Mouse (Mus musculus) embryonic facial prominence, embryonic 10.5 days (tissue): ENCODE measurements around the gene Mtmr12. TPM values are rescaled to one million over a fixed set of nuclear protein-coding genes. Genes with fewer than 3 reads are reported as not detected.

Source experiments
- DNase-seq: peaks from one replicate; pipeline ENCODE4 v3.0.0-alpha.2; 2017; ENCODE audit warnings: low spot score
- H3K27ac ChIP-seq: fragments of 300-500 bp; sonication (generic); replicated peaks from 2 replicates; pipeline ENCODE4 v1.5.1; 2016; ENCODE audit warnings: mild to moderate bottlenecking
- H3K27me3 ChIP-seq: fragments of 300-500 bp; sonication (generic); replicated peaks from 2 replicates; pipeline ENCODE4 v1.6.1; 2016; ENCODE audit warnings: low read depth, mild to moderate bottlenecking; ENCODE audit not compliant: poor library complexity, severe bottlenecking
- H3K36me3 ChIP-seq: fragments of 300-500 bp; sonication (generic); replicated peaks from 2 replicates; pipeline ENCODE4 v1.6.1; 2016; ENCODE audit warnings: mild to moderate bottlenecking, moderate library complexity
- H3K4me1 ChIP-seq: fragments of 300-500 bp; sonication (generic); 2 replicates; pipeline ENCODE4 v1.6.1; 2016
- H3K4me3 ChIP-seq: fragments of 300-500 bp; sonication (generic); 2 replicates; pipeline ENCODE4 v1.5.1; 2016; ENCODE audit warnings: mild to moderate bottlenecking, moderate library complexity
- H3K9me3 ChIP-seq: fragments of 300-500 bp; sonication (generic); 2 replicates; pipeline ENCODE4 v1.6.1; 2016; ENCODE audit warnings: mild to moderate bottlenecking
- WGBS: fragments of 180-500 bp; shearing (Covaris S2); methylation state at CpG from one replicate; pipeline ENCODE4 v1.1.7; 2016; 5-methylcytosine and 5-hydroxymethylcytosine counted together
- polyA plus RNA-seq: library from polyadenylated mRNA; unstranded; fragments of >200 nt; fragmentation: Nextera tagmentation; extraction: Ambion mirVana; gene quantifications from 2 replicates; pipeline ENCODE4 v1.2.1, GENCODE M21; 2016

Gene Mtmr12
- polyA plus RNA-seq, 1 experiment from 2014 or later: 19.0 TPM

GRCm38 (mm10) chr15:12274053-12274769 lies 69.4 kb downstream of the Mtmr12 start:
- 71% methylated on average over 4 of the region's 4 CpGs for WGBS
- no peaks in the 10 kb centered on the region for H3K9me3 ChIP-seq
- DNase-seq: no peak

GRCm38 (mm10) chr15:12275091-12275623 lies 70.3 kb downstream of the Mtmr12 start:
- 85% methylated on average over 4 of the region's 4 CpGs for WGBS
- Histone ChIP-seq H3K27me3 (no peaks in the 10 kb centered on the region), H3K36me3 (peaks cover 11% of the 10 kb centered on the region), H3K9me3 (no peaks in the 10 kb centered on the region), H3K4me3 (no peak overlapping the region), H3K4me1 (no peaks in the 10 kb centered on the region), H3K27ac (no peak overlapping the region)
- DNase-seq: no peak

More at GRCm38 (mm10) chr15:12274053-12274769, 69.4 kb downstream of the Mtmr12 start:
- Histone ChIP-seq H3K36me3 (peaks cover 20% of the 10 kb centered on the region), H3K4me3 (no peak overlapping the region), H3K27me3 (no peaks in the 10 kb centered on the region), H3K4me1 (no peaks in the 10 kb centered on the region), H3K27ac (no peak overlapping the region)

- Histone ChIP-seq H3K4me1 (no peaks in the 10 kb centered on the region), H3K9me3 (no peaks in the 10 kb centered on the region), H3K27ac (no peak overlapping the region), H3K36me3 (no peaks in the 10 kb centered on the region), H3K4me3 (no peak overlapping the region), H3K27me3 (no peaks in the 10 kb centered on the region)
- DNase-seq: no peak
- WGBS: 95% methylated on average over 1 of the region's 1 CpGs
These were observed 75.0 kb downstream of the Mtmr12 start for GRCm38 (mm10) chr15:12279816-12280215.

GRCm38 (mm10) chr15:12284794-12285534 lies 80.1 kb downstream of the Mtmr12 start:
- Histone ChIP-seq H3K27ac (no peak overlapping the region), H3K4me3 (no peak overlapping the region), H3K4me1 (no peaks in the 10 kb centered on the region), H3K9me3 (no peaks in the 10 kb centered on the region), H3K27me3 (no peaks in the 10 kb centered on the region), H3K36me3 (no peaks in the 10 kb centered on the region)
- 83% methylated on average over 6 of the region's 6 CpGs for WGBS
- no peak for DNase-seq

- 83% methylated on average over 5 of the region's 5 CpGs for WGBS
- H3K27me3 ChIP-seq: no peaks in the 10 kb centered on the region
- H3K27ac ChIP-seq: no peak overlapping the region
- no peak for DNase-seq
- no peaks in the 10 kb centered on the region for H3K36me3 ChIP-seq
- H3K4me3 ChIP-seq: no peak overlapping the region
- no peaks in the 10 kb centered on the region for H3K4me1 ChIP-seq
- H3K9me3 ChIP-seq: no peaks in the 10 kb centered on the region
These were observed 80.6 kb downstream of the Mtmr12 start for GRCm38 (mm10) chr15:12285535-12285809.

GRCm38 (mm10) chr15:12290330-12290729 lies 85.5 kb downstream of the Mtmr12 start:
- Histone ChIP-seq H3K27me3 (no peaks in the 10 kb centered on the region), H3K27ac (no peak overlapping the region), H3K36me3 (no peaks in the 10 kb centered on the region), H3K4me3 (no peak overlapping the region), H3K9me3 (no peaks in the 10 kb centered on the region), H3K4me1 (no peaks in the 10 kb centered on the region)
- 85% methylated on average over 7 of the region's 7 CpGs for WGBS
- no peak for DNase-seq

GRCm38 (mm10) chr15:12291757-12292156 lies 86.9 kb downstream of the Mtmr12 start:
- no peak overlapping the region for H3K4me3 ChIP-seq

GRCm38 (mm10) chr15:12296228-12296627 lies 91.4 kb downstream of the Mtmr12 start:
- no peak overlapping the region for H3K4me3 ChIP-seq
- no peaks in the 10 kb centered on the region for H3K4me1 ChIP-seq
- no peaks in the 10 kb centered on the region for H3K36me3 ChIP-seq
- DNase-seq: no peak
- no peak overlapping the region for H3K27ac ChIP-seq
- 69% methylated on average over 2 of the region's 2 CpGs for WGBS
- H3K9me3 ChIP-seq: no peaks in the 10 kb centered on the region
- no peaks in the 10 kb centered on the region for H3K27me3 ChIP-seq

More at GRCm38 (mm10) chr15:12291757-12292156, 86.9 kb downstream of the Mtmr12 start:
- DNase-seq: no peak
- 90% methylated on average over 2 of the region's 2 CpGs for WGBS
- Histone ChIP-seq H3K27ac (no peak overlapping the region), H3K9me3 (no peaks in the 10 kb centered on the region), H3K27me3 (no peaks in the 10 kb centered on the region), H3K36me3 (no peaks in the 10 kb centered on the region), H3K4me1 (no peaks in the 10 kb centered on the region)

- Histone ChIP-seq H3K4me3 (no peak overlapping the region), H3K36me3 (no peaks in the 10 kb centered on the region), H3K9me3 (no peaks in the 10 kb centered on the region), H3K4me1 (no peaks in the 10 kb centered on the region), H3K27ac (no peak overlapping the region), H3K27me3 (no peaks in the 10 kb centered on the region)
- no peak for DNase-seq
- 86% methylated on average over 7 of the region's 7 CpGs for WGBS
These were observed 93.5 kb downstream of the Mtmr12 start for GRCm38 (mm10) chr15:12298231-12298737.

GRCm38 (mm10) chr15:12301771-12302170 lies 96.9 kb downstream of the Mtmr12 start:
- Histone ChIP-seq H3K27ac (no peak overlapping the region), H3K4me3 (no peak overlapping the region), H3K27me3 (no peaks in the 10 kb centered on the region), H3K9me3 (no peaks in the 10 kb centered on the region), H3K36me3 (no peaks in the 10 kb centered on the region), H3K4me1 (no peaks in the 10 kb centered on the region)
- no peak for DNase-seq
- 70% methylated on average over 6 of the region's 6 CpGs for WGBS

GRCm38 (mm10) chr15:12306188-12307071 lies 101.6 kb downstream of the Mtmr12 start:
- Histone ChIP-seq H3K36me3 (no peaks in the 10 kb centered on the region), H3K4me3 (no peak overlapping the region), H3K4me1 (no peaks in the 10 kb centered on the region), H3K9me3 (no peaks in the 10 kb centered on the region), H3K27me3 (no peaks in the 10 kb centered on the region), H3K27ac (no peak overlapping the region)
- 60% methylated on average over 8 of the region's 8 CpGs for WGBS
- no peak for DNase-seq

- no peaks in the 10 kb centered on the region for H3K4me1 ChIP-seq
- 81% methylated on average over 4 of the region's 4 CpGs for WGBS
- no peak overlapping the region for H3K27ac ChIP-seq
- H3K4me3 ChIP-seq: no peak overlapping the region
- H3K9me3 ChIP-seq: no peaks in the 10 kb centered on the region
- DNase-seq: no peak
- H3K36me3 ChIP-seq: no peaks in the 10 kb centered on the region
- no peaks in the 10 kb centered on the region for H3K27me3 ChIP-seq
These were observed 102.3 kb downstream of the Mtmr12 start for GRCm38 (mm10) chr15:12307114-12307513.
